Mouse (Mus musculus) lung, postnatal 0 days (tissue): Measurements from ENCODE around the gene Sap30l. TPM values are rescaled to one million over a fixed set of nuclear protein-coding genes. Genes with fewer than 3 reads are reported as not detected.

Source experiments
- ATAC-seq: fragments of 200-750 bp; cut with Nextera tagmentation; 2 replicates; pipeline ENCODE4 v1.8.0; 2017; ENCODE audit warnings: moderate library complexity
- DNase-seq: peaks from one replicate; pipeline ENCODE4 v3.0.0-alpha.2; 2016; ENCODE audit warnings: low spot score
- H3K27ac ChIP-seq: fragments of 300-500 bp; sonication (generic); 2 replicates; pipeline ENCODE4 v1.5.1; 2014; ENCODE audit warnings: antibody characterized with exemption, mild to moderate bottlenecking, low read length, mixed read lengths
- H3K27me3 ChIP-seq: fragments of 300-500 bp; sonication (generic); replicated peaks from 2 replicates; pipeline ENCODE4 v1.6.1; 2014; ENCODE audit warnings: low read length, mixed read lengths; ENCODE audit not compliant: insufficient read depth
- H3K36me3 ChIP-seq: fragments of 300-500 bp; sonication (generic); 2 replicates; pipeline ENCODE4 v1.6.1; 2014; ENCODE audit warnings: low read length, mixed read lengths; ENCODE audit not compliant: insufficient read depth
- H3K4me1 ChIP-seq: fragments of 300-500 bp; sonication (generic); 2 replicates; pipeline ENCODE4 v1.6.1; 2014; ENCODE audit warnings: antibody characterized with exemption, low read depth, low read length, mixed read lengths; ENCODE audit not compliant: insufficient read depth
- H3K4me2 ChIP-seq: fragments of 300-500 bp; sonication (generic); replicated peaks from 2 replicates; pipeline ENCODE4 v1.6.1; 2014; ENCODE audit warnings: low read depth, mild to moderate bottlenecking, low read length, moderate library complexity, mixed read lengths
- H3K4me3 ChIP-seq: fragments of 300-500 bp; sonication (generic); 2 replicates; pipeline ENCODE4 v1.5.1; 2014; ENCODE audit warnings: low read depth, low read length
- H3K9ac ChIP-seq: fragments of 300-500 bp; sonication (generic); replicated peaks from 2 replicates; pipeline ENCODE4 v1.6.1; 2014; ENCODE audit warnings: low read depth, mild to moderate bottlenecking
- H3K9me3 ChIP-seq: fragments of 300-500 bp; sonication (generic); 2 replicates; pipeline ENCODE4 v1.6.1; 2016; ENCODE audit warnings: low read length, mixed read lengths
- CTCF ChIP-seq: IDR thresholded peaks from 2 replicates; pipeline ENCODE4 v1.5.1; 2016; ENCODE audit warnings: antibody characterized with exemption, mild to moderate bottlenecking
- EP300 ChIP-seq: IDR thresholded peaks from 2 replicates; pipeline ENCODE4 v1.6.1; 2016; ENCODE audit warnings: antibody characterized with exemption, mild to moderate bottlenecking, control low read depth
- WGBS: fragments of 180-500 bp; shearing (Covaris S2); extraction: QIAGEN DNeasy Blood & Tissue Kit; methylation state at CpG from one replicate; pipeline ENCODE4 v1.1.7; 2014; 5-methylcytosine and 5-hydroxymethylcytosine counted together
- polyA plus RNA-seq: library from polyadenylated mRNA; unstranded; fragments of >200 nt; fragmentation: Nextera tagmentation; extraction: Ambion mirVana; gene quantifications from 2 replicates; pipeline ENCODE4 v1.2.1, GENCODE M21; 2015

Gene Sap30l
- polyA plus RNA-seq, 1 experiment from 2014 or later = 16.7 TPM

- WGBS = 87% methylated on average over 3 of the region's 3 CpGs
- no peak overlapping the region for H3K9ac ChIP-seq
- H3K27ac ChIP-seq = no peak overlapping the region
- no peak for ATAC-seq
- H3K4me2 ChIP-seq = no peak overlapping the region
- H3K36me3 ChIP-seq = no peaks in the 10 kb centered on the region
- TF ChIP-seq EP300 (no peak), CTCF (no peak)
- H3K4me1 ChIP-seq = no peaks in the 10 kb centered on the region
- no peak overlapping the region for H3K4me3 ChIP-seq
- DNase-seq = no peak
- H3K27me3 ChIP-seq = no peaks in the 10 kb centered on the region
- H3K9me3 ChIP-seq = no peaks in the 10 kb centered on the region
Measured at GRCm38 (mm10) chr11:57776546-57776945, 24.9 kb upstream of the Sap30l start.

DNA sequence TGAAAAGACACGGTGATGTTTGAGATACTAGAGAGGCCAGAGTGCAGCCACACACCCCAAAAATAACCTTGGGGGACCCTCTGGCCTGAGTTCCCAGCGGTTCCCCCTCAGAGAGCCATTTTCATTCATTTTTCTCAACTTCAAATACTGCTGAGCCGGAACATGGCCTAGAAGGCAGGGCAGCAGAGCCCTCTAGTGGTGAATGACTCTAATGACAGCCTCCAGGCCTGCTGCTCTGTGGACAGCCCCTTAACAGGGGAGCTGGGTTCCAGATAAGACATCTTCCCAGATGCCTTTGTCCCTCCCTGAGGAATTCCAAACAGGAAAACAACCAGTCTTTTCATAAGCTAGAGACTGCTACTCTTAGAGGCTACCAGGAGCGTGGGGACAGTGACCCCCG is 23.1 kb upstream of the Sap30l start:
- Histone ChIP-seq H3K4me3 (no peak overlapping the region), H3K4me1 (no peaks in the 10 kb centered on the region), H3K9ac (no peak overlapping the region), H3K27ac (no peak overlapping the region), H3K9me3 (no peaks in the 10 kb centered on the region), H3K36me3 (no peaks in the 10 kb centered on the region), H3K27me3 (no peaks in the 10 kb centered on the region), H3K4me2 (no peak overlapping the region)
- 21% methylated on average over 5 of the region's 5 CpGs for WGBS
- peak; percentile 79 for DNase-seq
- TF ChIP-seq EP300 (no peak), CTCF (peak; percentile 95)
- peak; percentile 57; the same call in 1 of the 2 replicates for ATAC-seq

DNA sequence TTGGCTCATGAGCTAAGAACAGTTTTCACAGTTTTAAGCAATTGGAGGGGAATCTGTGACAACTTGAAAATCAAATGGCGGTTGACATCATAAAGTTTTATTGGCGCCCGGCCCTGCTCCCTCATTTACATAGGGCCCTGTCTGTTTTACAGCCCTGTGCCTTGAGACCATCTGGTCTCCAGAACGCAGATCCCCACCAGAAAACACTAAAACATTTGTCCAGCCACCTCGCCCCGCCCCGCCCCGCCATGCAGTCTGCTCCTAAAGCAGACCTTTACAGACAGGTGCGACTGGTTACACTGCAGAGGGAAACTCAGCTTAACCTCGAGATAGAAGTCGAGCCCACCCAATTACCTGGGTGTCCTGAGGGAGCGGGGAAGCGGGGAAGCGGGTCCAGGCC is 21.6 kb upstream of the Sap30l start:
- TF ChIP-seq EP300 (no peak), CTCF (no peak)
- Histone ChIP-seq H3K4me3 (no peak overlapping the region), H3K9ac (no peak overlapping the region), H3K27ac (no peak overlapping the region), H3K4me1 (no peaks in the 10 kb centered on the region), H3K36me3 (no peaks in the 10 kb centered on the region), H3K9me3 (no peaks in the 10 kb centered on the region), H3K4me2 (no peak overlapping the region), H3K27me3 (no peaks in the 10 kb centered on the region)
- 83% methylated on average over 14 of the region's 14 CpGs for WGBS
- no peak for ATAC-seq
- no peak for DNase-seq

- TF ChIP-seq CTCF = 0 out of 2 replicates have a peak, but pooled peaks have one; percentile 4
- no peak for TF ChIP-seq EP300
- H3K27ac ChIP-seq = no peak overlapping the region
- no peaks in the 10 kb centered on the region for H3K4me1 ChIP-seq
- no peak overlapping the region for H3K4me3 ChIP-seq
- 56% methylated on average over 17 of the region's 18 CpGs for WGBS
- H3K9ac ChIP-seq = no peak overlapping the region
- DNase-seq = no peak
- H3K36me3 ChIP-seq = no peaks in the 10 kb centered on the region
- no peak for ATAC-seq
- H3K9me3 ChIP-seq = no peaks in the 10 kb centered on the region
- no peaks in the 10 kb centered on the region for H3K27me3 ChIP-seq
- no peak overlapping the region for H3K4me2 ChIP-seq
Measured at GRCm38 (mm10) chr11:57786616-57787418, 14.6 kb upstream of the Sap30l start.

- H3K4me2 ChIP-seq = no peak overlapping the region
- peak; percentile 48 for DNase-seq
- WGBS = 39% methylated on average over 3 of the region's 3 CpGs
Measured at GRCm38 (mm10) chr11:57787913-57788312, 13.5 kb upstream of the Sap30l start.

GRCm38 (mm10) chr11:57790866-57791535 is 10.4 kb upstream of the Sap30l start:
- DNase-seq (no peak), ATAC-seq (no peak)
- no peaks in the 10 kb centered on the region for H3K4me1 ChIP-seq
- TF ChIP-seq CTCF = no peak
- no peak for TF ChIP-seq EP300
- no peak overlapping the region for H3K9ac ChIP-seq
- H3K9me3 ChIP-seq = no peaks in the 10 kb centered on the region
- no peak overlapping the region for H3K27ac ChIP-seq
- no peak overlapping the region for H3K4me2 ChIP-seq
- H3K27me3 ChIP-seq = no peaks in the 10 kb centered on the region
- no peaks in the 10 kb centered on the region for H3K36me3 ChIP-seq
- H3K4me3 ChIP-seq = no peak overlapping the region
- 28% methylated on average over 21 of the region's 21 CpGs for WGBS

More at GRCm38 (mm10) chr11:57787913-57788312, 13.5 kb upstream of the Sap30l start:
- Histone ChIP-seq H3K27me3 (no peaks in the 10 kb centered on the region), H3K9ac (no peak overlapping the region), H3K9me3 (no peaks in the 10 kb centered on the region), H3K4me1 (no peaks in the 10 kb centered on the region), H3K27ac (no peak overlapping the region), H3K4me3 (no peak overlapping the region), H3K36me3 (no peaks in the 10 kb centered on the region)
- no peak for ATAC-seq
- TF ChIP-seq EP300 (no peak), CTCF (peak; percentile 77)
